Mouse (Mus musculus): ENCODE results near the gene Mr1.

The Mr1 gene

DNA sequence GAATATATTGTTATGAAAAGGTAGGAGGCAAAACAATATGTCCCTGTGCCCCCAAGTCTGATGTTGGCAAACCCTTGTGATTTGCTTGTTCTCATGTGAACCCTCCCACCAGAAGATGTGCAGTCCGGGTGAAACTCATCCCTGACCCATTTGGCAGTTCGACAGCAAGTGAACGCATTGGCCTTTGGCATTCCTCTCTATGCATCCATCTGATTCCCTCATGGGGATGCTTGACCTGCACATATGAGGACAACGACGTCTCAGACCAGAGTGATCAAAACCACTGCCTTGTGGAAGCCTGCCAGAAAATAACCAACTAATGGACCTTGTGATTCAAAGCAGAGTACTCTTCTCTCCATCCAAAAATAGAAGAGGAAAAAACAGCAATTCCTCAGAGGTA is 19.9 kb downstream of the Mr1 start:
- peak in 1 of 2 experiments; percentile 22 for DNase-seq

DNA sequence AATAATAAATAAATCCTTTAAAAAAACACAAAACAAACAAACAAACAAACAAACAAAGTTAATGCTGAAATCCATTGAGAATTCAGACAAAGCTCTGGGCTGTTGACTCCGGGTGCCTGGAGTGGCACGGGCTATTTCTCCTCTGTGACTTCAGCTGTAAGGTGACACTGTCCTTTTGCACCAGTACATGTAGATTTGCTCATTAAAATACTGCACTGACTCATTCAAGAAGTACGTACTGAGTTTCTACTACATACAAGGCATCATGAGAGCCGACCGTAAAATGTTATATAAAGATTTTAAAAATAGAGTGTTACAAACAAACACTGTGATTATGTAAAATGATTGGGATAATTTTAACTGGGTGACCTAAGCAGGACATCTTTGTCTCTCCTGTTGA is 22.2 kb downstream of the Mr1 start:
- DNase-seq: no peak

DNA sequence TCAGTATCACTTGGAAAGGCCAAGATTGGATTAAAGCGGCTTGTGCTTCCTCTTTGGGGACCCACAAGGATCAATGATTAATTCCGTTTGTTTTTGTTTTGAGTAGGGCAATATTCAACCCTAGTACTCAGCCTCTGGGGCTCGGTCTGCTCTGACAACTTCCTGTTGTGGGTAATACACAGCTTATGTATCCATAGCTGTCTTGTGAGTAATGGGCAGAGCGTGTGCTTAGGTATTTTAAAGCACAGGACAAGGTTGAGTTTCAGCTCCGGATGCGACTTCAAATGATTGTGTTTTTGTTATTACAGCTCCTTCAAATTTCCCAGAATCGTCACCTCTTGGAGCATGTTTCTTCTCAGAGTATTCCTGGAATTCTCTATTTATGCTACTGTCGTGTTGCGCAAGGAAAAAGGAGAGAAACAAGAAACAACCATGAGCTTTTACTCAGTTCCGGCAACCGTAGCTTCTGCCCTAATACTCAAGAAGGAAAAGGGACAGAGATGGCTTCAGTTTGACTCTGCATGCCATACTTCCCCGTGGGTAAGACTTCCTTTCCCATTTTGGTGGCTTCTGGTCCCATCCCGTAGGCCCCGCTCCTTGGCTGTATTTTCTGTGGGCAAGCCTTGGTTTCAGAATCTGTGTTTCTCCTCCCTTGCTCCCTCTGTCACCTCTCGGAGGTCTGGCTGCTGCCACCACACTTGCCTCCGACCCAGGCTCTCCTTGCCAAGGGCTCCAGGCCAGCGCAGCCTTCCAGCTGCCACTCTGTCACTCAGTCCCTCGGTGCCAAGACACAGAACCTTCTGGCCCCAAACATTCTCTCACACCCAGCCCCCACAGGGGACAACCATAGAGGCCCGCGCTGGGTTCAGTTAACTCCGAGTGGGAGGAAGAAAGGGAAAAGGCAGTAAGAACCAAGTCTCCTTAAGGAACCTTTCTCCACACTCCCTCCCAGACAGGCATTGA is 24.4 kb downstream of the Mr1 start:
- peak; percentile 80 to 86 for DNase-seq

DNA sequence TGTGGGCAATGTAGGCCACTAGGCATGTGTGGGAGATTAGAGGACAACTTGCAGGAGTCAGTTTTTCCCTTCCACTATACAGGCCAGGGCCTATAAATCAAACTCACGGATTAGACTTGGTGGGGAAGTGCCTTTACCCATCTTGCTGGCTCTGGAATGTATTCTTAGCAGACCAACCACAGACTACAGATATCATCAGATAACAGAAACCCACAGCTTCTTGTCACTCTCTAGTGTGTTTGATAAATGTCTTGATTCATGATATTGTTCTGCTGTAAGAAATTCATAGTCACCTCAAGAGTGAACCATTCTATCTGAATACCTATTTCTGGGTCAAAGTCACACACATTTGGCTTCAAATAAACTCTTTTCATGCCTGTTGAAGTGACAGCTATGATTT is 26.9 kb downstream of the Mr1 start:
- no peak for DNase-seq

DNA sequence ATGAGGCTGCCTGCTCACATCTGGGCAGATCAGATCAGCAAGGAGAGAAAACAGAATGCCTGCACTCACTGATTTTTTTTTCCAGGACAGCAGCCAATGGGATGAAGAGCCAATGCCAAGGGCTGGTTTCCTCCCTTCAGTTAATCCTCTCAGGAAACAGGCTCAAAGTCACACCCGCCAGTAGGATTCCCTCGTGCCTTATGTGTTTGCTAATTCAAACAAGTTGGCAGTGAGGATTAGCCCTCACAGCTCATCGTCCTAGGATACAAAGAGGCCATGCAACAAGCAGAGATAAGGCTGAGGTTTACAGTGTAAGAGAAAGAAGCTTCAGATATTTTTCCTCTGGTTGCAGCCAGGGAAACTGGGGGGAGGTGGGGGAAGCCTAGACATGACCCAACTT is 32.7 kb downstream of the Mr1 start:
- no peak for DNase-seq

DNA sequence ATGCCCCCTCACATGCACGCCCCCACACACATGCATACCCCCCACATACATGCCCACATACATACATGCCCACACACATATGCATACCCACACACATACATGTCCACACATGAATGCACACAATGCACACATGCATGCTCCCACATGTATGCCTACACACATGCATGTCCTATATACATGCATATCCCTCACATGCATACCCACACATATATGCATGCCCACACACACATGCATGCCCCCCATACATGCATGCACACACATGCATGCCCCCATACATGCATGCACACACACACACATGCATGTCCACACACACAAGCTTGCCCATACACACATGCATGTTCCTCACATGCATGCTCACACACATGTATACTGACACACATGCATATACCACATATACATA is 33.7 kb downstream of the Mr1 start:
- no peak for DNase-seq

DNA sequence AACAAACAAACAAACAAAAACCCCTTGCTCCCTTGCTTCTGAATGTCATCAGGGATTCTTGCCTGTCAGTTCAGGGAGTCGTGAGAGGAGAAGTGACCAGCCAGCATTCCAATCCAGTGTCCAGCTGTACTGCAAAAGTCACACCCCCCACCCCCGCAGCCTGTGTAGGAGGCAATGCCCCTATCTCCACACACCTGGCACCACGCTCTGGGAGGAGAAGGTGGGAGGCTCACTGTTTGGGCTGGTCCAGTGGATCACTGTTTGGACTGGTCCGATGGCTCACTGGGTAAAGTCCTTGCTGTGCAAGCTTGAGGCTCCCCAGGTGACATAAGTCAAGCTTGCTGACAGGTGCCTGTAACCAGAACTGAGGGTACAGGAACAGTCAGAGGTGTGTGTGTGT is 34.5 kb downstream of the Mr1 start:
- no peak for DNase-seq

DNA sequence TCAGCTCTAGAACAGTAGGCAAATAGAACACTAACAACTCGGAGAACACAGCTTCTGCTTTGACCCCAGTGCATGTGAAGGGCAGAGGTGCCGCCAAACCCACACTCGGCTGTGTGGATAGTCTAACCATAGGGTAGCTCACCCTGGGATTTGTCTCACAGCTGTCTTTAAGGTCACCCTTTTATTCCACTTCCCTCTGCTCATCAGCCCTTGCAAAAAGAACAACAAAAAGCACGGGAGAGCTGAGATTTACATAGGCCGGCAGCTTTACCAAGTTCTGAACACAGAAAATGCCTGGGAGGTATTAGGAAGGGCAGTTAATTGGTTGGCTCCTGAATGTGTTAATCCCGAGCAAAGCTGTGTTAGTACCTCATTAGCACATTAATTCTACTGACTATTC is 35.1 kb downstream of the Mr1 start:
- DNase-seq: no peak

DNA sequence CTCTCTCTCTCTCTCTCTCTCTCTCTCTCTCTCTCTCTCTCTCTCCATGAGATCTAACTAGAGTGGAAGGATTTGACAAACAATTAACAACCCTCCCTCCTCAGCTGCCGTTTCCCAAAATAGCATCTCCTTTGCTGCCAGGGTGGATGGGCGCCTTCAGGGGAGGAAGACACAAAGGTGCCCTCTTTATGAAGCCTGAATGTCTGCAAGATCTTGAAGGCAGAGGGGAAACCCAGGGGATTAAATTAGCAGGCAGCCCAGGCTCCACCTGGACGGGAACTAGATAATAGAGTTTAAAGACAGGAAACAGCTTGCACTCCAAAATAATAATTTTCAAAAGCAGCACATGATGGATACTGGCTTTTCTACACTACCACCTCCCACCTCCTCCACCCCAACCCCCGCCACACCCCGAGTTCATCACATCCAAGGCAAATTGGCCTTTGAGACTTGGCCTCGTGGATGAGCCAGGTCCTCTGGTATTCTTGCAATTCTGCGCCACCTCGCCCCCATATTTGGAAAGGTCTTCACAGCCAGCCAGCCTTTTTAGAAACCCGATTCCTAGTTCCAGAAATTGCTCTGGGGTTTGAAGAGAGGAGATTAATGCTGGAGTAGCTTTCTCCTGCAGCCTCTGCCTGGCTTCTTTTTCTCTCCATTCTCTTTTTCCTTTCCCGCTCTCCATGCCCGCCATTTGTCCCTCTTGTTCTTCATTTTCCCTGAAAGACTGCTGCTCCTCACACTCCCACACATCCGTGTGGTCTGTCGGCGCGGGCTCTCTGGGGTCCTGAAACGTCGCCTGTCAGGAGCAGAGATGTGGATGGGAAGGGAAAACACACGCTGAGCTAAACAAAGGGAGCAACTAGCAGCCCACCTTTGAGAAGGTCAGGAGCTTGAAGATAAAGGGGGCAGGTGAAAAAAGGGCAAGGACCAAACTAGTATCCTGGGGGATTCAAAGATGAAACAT is 36.9 kb downstream of the Mr1 start:
- DNase-seq: no peak

DNA sequence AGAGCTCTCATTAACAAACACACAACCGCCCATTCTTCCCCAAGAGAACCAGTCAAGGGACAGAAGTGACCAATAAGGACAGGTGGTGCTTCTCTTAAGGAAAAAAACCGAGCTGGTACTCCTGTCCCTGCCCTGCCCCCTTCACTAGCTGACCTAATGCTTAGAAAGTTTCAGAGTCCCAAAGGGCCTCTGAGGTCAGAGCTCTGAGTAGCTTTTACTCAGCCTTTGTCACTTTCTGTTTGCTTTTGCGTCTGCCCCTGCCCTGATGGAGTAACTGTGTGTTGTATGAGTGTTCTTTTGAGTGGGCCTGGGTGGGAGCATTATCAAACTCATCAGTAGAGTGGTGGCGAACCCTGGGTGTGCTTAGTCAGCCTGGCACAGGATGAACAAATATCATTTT is 38.2 kb downstream of the Mr1 start:
- no peak for DNase-seq

DNA sequence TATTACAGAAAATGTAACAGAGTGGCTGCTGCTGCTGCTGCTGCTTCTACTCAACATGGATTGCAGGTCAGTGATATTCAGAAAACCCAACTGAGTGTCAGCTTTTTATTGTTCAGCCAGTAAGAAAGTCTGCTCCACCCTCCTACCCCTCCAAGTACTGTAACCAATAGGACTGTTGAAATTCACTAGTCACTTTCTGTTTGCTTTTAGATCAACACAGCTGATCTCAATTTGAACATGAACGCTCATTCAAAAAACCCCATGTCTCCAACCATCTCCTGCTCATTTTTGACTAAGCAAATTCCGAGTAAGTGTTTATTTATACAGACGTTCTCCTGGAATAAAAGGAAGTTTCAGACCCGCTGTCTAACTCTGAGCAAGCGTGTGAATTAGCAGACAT is 38.8 kb downstream of the Mr1 start:
- DNase-seq: no peak

DNA sequence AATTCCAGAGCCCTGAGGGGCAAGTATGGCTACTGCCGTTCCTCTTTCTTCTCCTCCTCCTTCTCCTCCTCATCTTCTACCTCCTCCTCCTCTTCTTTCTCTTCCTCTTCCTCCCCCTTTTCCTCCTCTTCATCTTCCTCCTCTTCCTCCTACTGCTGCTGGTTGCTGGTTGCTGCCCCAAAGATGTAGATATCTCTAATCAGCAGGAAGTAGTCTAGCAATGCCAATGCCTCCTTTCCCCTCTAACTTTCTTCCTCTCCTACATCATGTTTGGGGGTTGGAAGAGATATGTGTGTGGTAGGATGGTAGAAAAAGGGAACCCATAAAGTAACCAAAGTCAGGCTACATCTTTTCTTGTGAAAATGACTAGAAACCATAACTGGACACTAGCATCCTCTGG is 40.3 kb downstream of the Mr1 start:
- DNase-seq: no peak

DNA sequence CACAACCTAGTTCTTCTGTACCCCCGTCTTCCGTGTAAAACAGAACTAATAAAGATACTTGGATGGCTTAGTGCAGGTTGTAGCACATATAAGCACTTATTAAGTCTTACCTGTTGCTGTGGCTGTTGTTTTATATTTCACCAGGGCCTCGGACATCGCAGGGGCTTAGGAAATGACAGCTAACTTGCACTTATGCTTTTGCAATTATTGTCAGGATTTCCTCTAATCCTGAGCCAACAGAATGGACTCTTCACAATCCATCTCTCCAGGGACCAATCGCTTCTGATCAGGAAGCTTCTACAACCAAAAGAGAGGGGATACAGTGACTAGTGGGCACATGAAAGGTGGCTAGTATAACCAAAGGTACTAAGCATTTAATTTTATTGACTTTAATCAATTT is 42.6 kb downstream of the Mr1 start:
- no peak for DNase-seq

DNA sequence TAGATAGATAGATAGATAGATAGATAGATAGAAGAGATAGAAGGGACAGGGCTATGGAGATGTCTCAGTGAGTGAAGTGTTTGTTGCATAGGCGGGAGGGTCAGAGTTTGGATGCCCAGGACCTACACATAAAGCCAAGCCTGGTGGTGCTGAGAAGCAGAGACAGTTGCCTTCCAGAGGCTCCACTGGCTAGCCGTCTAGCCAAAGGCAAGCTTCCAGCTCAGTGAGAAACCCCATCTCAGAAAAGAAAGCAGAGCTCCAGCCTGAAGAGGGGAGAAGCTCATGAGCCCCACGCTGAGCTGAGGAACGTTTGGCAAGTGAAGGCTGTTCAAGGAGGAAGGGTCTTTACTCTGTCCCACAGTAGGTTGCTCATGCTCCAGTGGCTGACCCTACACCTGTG is 44.0 kb downstream of the Mr1 start:
- no peak for DNase-seq

DNA sequence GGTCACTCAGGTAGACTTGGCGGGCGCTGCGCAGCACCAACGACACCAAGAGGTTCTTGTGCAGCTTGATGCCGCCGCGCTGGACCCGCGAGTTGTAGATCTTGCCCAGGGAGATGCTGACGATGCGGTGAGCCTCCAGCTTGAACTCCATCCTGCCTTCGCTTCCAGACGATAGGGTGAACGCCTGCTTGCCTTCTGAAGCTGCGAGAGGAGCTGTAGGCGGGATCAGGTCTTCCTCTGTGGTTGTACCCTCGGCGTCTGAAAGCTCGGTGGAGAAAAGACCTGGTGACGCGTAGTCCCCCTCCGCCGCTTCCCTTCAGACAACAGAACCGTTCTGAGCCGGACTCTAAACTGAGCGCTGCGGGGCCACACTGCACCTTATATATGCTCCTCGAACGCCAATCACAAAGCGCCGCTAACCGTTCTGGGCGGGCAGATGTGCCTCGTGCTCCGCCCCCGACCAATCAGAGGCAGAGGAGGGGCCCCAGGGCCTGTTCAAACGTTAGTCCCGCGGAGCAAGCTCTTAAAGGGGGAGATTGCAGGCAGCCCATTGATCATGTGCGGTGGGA is 47.2 kb downstream of the Mr1 start, which contains the start of gene Ier5:
Gene Ier5 (minus strand): TSS at position 357 of the 569 bp plus-strand sequence.
- peak; percentile 96 to 98 for DNase-seq

DNA sequence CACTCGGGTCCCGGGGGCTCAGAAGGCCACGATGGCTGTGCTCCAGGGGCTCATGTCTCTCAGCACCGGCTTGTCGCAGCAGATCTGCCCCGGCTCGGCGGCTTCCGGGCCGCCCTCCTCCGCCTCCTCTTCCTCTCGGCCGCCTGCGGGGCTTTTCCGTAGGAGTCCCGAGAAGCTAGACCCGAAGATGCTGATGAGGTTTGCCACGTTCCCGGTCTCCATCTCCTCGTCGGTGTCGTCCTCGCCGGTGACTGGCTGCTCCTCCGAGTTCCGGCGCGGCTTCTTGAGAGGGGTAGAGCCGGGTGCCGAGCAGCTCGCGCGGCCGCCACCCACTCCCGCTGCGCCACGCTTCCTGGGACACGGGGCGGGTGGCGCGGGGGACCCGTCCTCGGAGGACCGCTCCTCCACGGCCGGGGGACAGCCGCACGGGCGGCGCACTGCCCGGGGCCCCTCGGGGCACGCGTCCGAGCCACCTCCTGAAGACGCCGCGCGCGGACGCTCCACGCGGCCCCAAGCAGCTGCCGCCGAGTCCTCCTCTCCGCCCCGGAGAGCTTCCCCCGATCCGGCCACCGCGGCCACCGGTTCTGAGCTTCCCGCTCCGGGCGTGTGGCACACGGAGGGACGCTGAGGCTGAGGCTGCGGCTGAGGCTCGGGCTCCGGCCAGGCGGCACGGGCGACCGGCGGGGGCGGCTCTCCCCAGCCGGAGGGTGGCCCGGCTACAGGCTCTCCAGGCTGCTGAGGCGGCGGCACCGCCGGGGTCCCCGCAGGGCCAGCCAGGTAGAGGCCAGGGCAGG is 47.9 kb downstream of the Mr1 start:
- peak; percentile 71 to 72 for DNase-seq

DNA sequence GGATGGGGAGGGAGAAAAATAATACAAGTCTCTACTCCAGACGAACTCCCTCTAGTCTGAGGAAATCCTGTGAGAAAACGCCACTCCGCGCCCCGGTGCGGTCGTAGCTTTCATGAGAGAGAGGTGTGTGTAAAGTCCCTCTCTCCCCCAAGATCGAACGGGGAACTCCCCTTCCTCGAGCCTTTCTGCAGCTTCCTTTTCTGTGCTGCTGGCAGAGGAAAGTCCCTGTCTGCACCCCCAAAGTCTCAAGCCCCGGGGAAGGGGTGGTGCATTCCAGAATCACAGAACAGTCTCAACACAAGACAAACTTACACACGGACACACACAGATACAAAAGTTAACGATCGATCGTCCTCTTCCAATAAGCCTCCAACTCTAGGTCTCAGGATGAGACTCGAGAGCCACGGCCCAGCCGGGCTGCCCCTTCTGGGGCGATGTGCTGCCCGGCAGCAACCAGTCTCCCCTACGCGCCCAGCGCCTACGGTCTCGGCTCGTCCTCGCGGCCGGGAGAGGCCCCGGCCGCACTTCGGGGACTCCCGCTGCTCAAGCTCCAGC is 48.6 kb downstream of the Mr1 start:
- DNase-seq: peak in 1 of 2 experiments; percentile 58

DNA sequence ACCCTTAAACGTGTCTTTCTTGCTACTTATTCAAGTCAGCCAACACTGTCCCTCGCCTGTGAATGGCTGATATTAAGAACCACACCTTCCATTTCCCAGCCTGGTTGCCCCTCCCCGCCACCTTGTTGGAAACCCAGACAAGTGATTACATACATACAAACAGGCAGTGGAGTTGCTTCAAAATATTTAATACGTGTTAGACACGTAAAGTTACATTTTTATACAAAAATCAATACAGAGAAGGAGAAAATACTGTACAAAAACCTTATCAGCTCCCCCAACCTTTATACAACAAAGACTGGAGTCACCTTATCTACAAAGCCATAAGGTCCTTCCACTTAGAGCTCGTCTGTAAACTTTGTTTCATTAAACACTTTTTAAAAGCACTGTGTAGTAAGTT is 49.3 kb downstream of the Mr1 start:
- no peak for DNase-seq

DNA sequence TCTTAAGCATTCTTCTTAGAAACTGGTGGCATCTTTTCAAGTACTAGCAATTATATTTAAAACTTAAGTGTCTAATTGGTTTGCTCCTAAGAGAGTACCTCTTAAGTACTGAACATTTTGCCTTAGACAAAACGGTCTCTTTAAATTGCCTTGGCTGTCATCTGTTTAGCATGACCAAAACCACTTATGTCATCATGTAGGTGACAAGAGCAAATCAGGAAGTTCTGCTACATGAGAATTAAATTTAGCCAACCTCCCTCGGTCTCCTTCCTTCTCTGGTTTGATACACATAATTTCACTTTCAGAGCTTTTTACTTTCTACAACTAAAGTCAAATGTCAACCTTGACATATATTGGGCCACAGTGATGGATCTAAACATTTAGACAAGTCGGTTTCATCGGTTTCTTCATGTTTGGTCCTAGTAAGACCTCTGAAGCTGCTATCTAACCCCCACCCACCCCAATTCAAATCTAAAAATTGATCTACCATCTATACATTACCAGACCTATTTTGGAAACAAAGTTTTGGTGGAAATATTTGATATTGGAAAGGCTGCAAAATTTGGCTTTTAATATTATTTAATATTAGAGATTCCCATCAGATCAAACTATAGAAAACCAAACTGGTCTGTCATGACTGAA is 49.9 kb downstream of the Mr1 start:
- no peak for DNase-seq

DNA sequence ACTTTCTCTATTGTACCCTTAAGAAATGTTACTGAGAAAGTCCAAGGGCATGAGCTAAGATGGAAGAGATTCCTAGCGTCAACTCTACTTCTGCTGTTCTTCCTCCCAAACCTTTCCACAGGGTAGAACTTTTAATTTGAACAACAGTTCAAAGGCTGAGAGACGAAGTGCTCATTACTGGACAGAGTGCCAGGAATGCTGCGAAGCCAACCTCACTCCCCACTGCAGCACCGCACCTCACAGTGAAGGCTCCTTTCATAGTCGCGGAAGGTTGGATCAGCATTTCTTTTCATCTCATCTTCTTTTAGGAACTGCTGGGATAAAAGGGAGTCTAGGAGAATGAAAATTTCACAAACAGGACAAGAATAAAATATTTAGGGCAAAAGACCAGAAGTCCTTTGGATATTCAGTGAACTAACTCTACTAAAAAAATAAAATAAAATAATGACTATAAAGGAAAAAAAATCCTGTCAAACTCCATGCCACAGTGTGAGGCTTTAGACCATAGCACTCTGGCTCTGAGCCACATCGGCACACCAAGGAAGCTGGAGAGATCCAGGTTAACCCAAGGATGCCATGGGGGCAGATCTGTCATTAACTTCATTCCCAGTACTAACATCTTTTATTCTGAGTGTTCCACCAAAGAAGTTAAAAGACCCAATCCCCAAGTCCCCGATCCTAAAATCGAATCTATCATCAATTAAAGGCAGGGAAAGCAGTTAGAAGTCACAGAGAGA is 52.5 kb downstream of the Mr1 start:
- DNase-seq: no peak

Data from cerebellum, postnatal 25 days (tissue).